Comparison of ENCODE assay signal across 11 mouse cellular contexts in the genomic region with DNA sequence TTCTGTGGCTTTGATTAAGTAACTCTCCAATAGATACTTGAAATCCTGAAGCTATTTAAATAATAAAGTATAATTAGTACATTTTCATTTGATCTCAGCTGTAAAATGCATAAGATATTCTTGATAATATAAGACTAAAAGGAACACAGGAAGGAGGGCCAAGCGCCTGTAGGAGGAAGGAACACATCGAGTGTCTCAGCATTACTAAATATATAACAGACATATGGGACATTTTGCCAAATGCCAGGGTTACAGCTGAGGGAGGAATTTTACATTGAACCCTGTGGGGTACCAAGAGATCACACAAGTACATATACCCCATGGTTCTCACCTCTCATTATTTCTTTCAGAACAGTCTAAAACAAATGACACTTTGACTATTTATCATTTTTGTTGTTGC.
"Had no signal": no experiment of that assay in that cellular context is flagged by ENCODE, and none has a peak within 500 bp of the region (broad histone marks: within the 10 kb centered on the region; RNA-seq: fewer than 3 reads in every experiment).

No protein-coding gene starts in this region.

- DNase-seq: kidney, adult 11 months; kidney, adult 8-10 months; kidney, postnatal 10 days; kidney, postnatal 36 days; liver, postnatal 0 days; lung, embryonic 14.5 days; right cerebral cortex, postnatal 4 days; thymus, postnatal 25 days had no signal

- ATAC-seq: intestine, embryonic 15.5 days; liver, postnatal 0 days; lung, postnatal 0 days; midbrain, embryonic 15.5 days had no signal
